Mouse (Mus musculus) adrenal gland, adult (tissue): ENCODE results near the gene Fstl3.

Experiments used
- DNase-seq, 2 experiments: peaks; one replicate each; pipeline ENCODE4 v3.0.0; 2022 to 2023; ENCODE audit warnings: low spot score in 1 of 2; ENCODE audit not compliant: inconsistent age in 2 of 2

Fstl3 gene

GRCm38 (mm10) chr10:79783920-79784800 lies 7.1 kb downstream of the Fstl3 start:
- DNase-seq = peak in 1 of 2 experiments; percentile 75

- DNase-seq = peak; percentile 73 to 93
Measured at GRCm38 (mm10) chr10:79788386-79789158, 11.5 kb downstream of the Fstl3 start.

- no peak for DNase-seq
Measured at GRCm38 (mm10) chr10:79789581-79789980, 12.5 kb downstream of the Fstl3 start.

- no peak for DNase-seq
Measured at GRCm38 (mm10) chr10:79790861-79791260, 13.8 kb downstream of the Fstl3 start, which contains the start of gene Prss57. TSS of gene Prss57 (minus strand) at chr10:79790961.

- DNase-seq = no peak
Measured at GRCm38 (mm10) chr10:79792339-79793040, 15.4 kb downstream of the Fstl3 start.

GRCm38 (mm10) chr10:79793051-79793737 lies 16.1 kb downstream of the Fstl3 start, which contains the start of gene Palm:
TSS of gene Palm (plus strand) at chr10:79793572.
- DNase-seq = peak; percentile 85 to 94

GRCm38 (mm10) chr10:79793738-79794490 lies 16.8 kb downstream of the Fstl3 start:
- DNase-seq = peak in 1 of 2 experiments; percentile 80

- DNase-seq = peak; percentile 80 to 87
Measured at GRCm38 (mm10) chr10:79794491-79794931, 17.4 kb downstream of the Fstl3 start.

- no peak for DNase-seq
Measured at GRCm38 (mm10) chr10:79795905-79796304, 18.8 kb downstream of the Fstl3 start.

GRCm38 (mm10) chr10:79797326-79797725 lies 20.3 kb downstream of the Fstl3 start:
- peak in 1 of 2 experiments; percentile 51 for DNase-seq

- no peak for DNase-seq
Measured at GRCm38 (mm10) chr10:79798289-79798928, 21.3 kb downstream of the Fstl3 start.

GRCm38 (mm10) chr10:79800508-79800907 lies 23.4 kb downstream of the Fstl3 start:
- DNase-seq = no peak

GRCm38 (mm10) chr10:79801837-79802236 lies 24.8 kb downstream of the Fstl3 start:
- no peak for DNase-seq

- peak; percentile 91 to 96 for DNase-seq
Measured at GRCm38 (mm10) chr10:79802331-79802971, 25.4 kb downstream of the Fstl3 start.

- peak; percentile 64 to 74 for DNase-seq
Measured at GRCm38 (mm10) chr10:79803716-79804323, 26.7 kb downstream of the Fstl3 start.

GRCm38 (mm10) chr10:79805636-79806035 lies 28.6 kb downstream of the Fstl3 start:
- peak; percentile 76 to 80 for DNase-seq

GRCm38 (mm10) chr10:79806331-79806730 lies 29.3 kb downstream of the Fstl3 start:
- DNase-seq = no peak

GRCm38 (mm10) chr10:79806972-79807371 lies 29.9 kb downstream of the Fstl3 start:
- peak in 1 of 2 experiments; percentile 46 for DNase-seq
